Mouse (Mus musculus): ENCODE data around the gene Lrrc9. TPM values are rescaled to one million over a fixed set of nuclear protein-coding genes. Genes with fewer than 3 reads are reported as not detected.

Lrrc9 gene
- polyA plus RNA-seq, 1 experiment from 2014 or later = 4.8 TPM

DNA sequence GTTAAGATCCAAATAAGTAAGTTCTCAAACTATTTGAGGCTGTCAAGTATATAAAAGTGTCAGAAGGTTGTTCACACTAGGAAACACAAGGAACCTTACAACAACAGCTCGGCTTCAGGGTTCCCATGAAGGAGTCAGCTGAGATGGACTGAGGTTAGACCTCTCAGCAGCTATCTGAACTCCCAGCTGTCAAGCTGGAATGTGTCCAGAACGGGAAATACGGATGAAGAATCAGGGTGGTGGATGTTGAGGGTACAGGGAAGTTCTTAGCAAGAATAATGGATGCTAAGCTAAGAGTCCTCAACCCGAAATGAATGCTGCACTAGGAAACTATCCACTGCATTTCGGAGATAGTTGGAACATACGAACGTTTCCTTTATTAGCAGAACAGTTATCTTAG is 90.6 kb downstream of the Lrrc9 start:
- Histone ChIP-seq H3K4me3 (ENCODE audit: low read depth, low read length) (no peak overlapping the region), H3K27me3 (ENCODE audit: control insufficient read depth, insufficient read depth, low read depth, low read length) (no peaks in the 10 kb centered on the region), H3K9me3 (replicated peaks; ENCODE audit: control insufficient read depth, low read length, poor library complexity, severe bottlenecking) (no peaks in the 10 kb centered on the region), H3K27ac (ENCODE audit: low read length) (no peak overlapping the region), H3K4me1 (ENCODE audit: control insufficient read depth, insufficient read depth, low read length) (peaks cover 7% of the 10 kb centered on the region), H3K9ac (ENCODE audit: low read depth, low read length) (no peak overlapping the region), H3K4me2 (ENCODE audit: low read length) (no peak overlapping the region), H3K36me3 (ENCODE audit: control insufficient read depth, insufficient read depth, low read length) (no peaks in the 10 kb centered on the region)
- no peak for ATAC-seq
- 89% methylated on average over 7 of the region's 7 CpGs for WGBS

DNA sequence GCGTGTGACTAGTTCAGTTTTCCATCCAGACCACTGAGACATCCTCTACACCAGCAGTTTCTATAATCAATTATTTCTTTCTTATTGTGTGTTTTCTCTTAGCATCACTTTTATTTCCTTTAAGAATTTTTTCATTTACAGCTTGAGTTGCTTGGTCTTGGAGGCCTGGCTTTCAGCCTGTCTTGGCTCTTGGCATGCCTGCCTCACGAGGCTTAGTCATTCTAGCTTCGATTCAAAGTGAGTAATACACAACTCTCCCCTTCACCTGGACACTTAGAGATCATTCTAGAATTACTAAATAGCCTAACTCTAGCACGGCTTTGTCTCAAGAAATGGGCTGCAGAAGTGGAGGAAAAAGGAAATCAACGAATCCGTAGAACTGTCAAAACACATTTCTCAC is 92.3 kb downstream of the Lrrc9 start:
- no peak for ATAC-seq
- H3K36me3 ChIP-seq (ENCODE audit: control insufficient read depth, insufficient read depth, low read length) = no peaks in the 10 kb centered on the region
- H3K27ac ChIP-seq (ENCODE audit: low read length) = no peak overlapping the region
- H3K9me3 ChIP-seq (replicated peaks; ENCODE audit: control insufficient read depth, low read length, poor library complexity, severe bottlenecking) = no peaks in the 10 kb centered on the region
- no peaks in the 10 kb centered on the region for H3K27me3 ChIP-seq (ENCODE audit: control insufficient read depth, insufficient read depth, low read depth, low read length)
- no peak overlapping the region for H3K4me2 ChIP-seq (ENCODE audit: low read length)
- H3K4me3 ChIP-seq (ENCODE audit: low read depth, low read length) = no peak overlapping the region
- H3K4me1 ChIP-seq (ENCODE audit: control insufficient read depth, insufficient read depth, low read length) = peaks cover 13% of the 10 kb centered on the region
- WGBS = 87% methylated on average over 6 of the region's 6 CpGs
- no peak overlapping the region for H3K9ac ChIP-seq (ENCODE audit: low read depth, low read length)

DNA sequence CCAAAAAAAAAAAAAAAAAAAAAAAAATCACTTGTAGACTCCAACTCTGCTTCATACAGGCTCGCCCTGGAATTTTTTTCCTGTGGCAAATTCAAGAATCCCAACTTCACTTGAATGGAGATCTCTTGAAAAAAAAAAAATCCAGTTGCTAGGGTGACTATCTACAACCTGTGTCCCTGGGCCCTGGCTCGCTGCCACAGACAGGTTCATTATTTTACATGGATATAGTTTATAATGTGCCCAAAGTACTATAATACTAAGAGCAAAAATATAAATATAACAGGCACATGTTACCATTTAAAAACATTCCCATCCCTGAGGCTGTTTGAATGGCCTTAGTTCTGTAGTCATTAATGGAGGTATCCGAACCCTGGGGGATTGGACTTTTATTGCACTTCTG is 93.9 kb downstream of the Lrrc9 start:
- H3K4me3 ChIP-seq (ENCODE audit: low read depth, low read length) = peak overlapping the region; percentile 77
- WGBS = 45% methylated on average over 3 of the region's 3 CpGs
- no peaks in the 10 kb centered on the region for H3K36me3 ChIP-seq (ENCODE audit: control insufficient read depth, insufficient read depth, low read length)
- H3K27ac ChIP-seq (ENCODE audit: low read length) = peak overlapping the region; percentile 70
- peak; percentile 9; the same call in 1 of the 2 replicates for ATAC-seq
- H3K4me1 ChIP-seq (ENCODE audit: control insufficient read depth, insufficient read depth, low read length) = peaks cover 13% of the 10 kb centered on the region
- no peaks in the 10 kb centered on the region for H3K27me3 ChIP-seq (ENCODE audit: control insufficient read depth, insufficient read depth, low read depth, low read length)
- H3K4me2 ChIP-seq (ENCODE audit: low read length) = peak overlapping the region; percentile 65
- peak overlapping the region; percentile 83 for H3K9ac ChIP-seq (ENCODE audit: low read depth, low read length)
- H3K9me3 ChIP-seq (replicated peaks; ENCODE audit: control insufficient read depth, low read length, poor library complexity, severe bottlenecking) = no peaks in the 10 kb centered on the region

DNA sequence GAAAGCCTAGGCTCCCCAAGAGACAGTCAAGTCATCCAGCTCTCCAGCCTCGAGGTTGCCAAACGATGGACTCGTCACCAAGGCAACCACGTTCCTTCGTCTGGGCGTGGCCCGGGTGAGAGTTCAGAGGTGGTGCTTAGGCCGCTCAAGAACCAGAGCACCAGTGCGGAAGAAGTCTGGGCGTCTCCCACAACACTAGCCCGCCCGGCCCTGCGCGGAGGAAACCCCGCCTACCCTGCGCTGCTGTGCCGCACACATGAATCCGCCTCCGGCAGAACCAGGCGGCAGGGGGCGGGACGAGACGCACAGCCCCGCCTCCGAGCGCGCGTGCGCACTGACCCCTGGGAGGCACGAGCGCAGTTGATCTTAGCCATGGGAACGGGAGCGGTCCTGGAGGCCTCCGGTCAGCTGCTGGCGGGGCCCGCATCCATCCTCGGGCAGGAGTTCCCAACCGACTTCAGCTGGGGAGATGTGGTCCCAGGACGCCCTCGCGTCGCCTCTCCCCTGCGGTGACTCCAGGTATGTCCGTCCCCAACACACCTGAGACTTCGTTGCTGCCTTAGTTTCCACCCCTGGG is 94.4 kb downstream of the Lrrc9 start, which contains the start of gene Pcnx4:
Gene Pcnx4 (plus strand): TSS at position 363 of the 577 bp plus-strand sequence.
- Histone ChIP-seq H3K27me3 (ENCODE audit: control insufficient read depth, insufficient read depth, low read depth, low read length) (no peaks in the 10 kb centered on the region), H3K9me3 (replicated peaks; ENCODE audit: control insufficient read depth, low read length, poor library complexity, severe bottlenecking) (no peaks in the 10 kb centered on the region), H3K36me3 (ENCODE audit: control insufficient read depth, insufficient read depth, low read length) (no peaks in the 10 kb centered on the region), H3K27ac (ENCODE audit: low read length) (peak within 1 kb of the TSS; percentile 70), H3K4me1 (ENCODE audit: control insufficient read depth, insufficient read depth, low read length) (peaks cover 13% of the 10 kb centered on the region), H3K4me3 (ENCODE audit: low read depth, low read length) (peak within 1 kb of the TSS; percentile 77), H3K9ac (ENCODE audit: low read depth, low read length) (peak within 1 kb of the TSS; percentile 83), H3K4me2 (ENCODE audit: low read length) (peak within 1 kb of the TSS; percentile 65)
- peak; percentile 99 for ATAC-seq
- 0% methylated on average over 45 of the region's 45 CpGs for WGBS

DNA sequence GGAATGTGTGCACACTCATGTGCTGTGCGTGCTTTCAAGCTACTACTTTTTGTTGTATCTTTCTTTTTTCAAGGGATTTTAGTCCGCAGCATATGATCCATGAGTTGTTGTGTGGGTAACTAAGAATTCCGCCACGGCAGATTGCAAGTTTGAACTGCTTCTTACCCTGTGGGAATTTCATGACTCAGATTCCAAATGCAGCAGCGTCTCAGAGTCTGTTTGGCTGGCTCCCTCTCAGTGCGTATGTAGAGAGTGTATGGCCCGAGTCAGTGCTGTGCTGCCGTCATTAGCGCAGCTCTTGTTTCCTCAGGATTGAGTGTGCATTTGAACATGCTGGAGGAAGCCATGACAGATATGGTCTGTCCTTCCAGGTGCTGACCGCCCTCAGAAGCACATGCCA is 96.9 kb downstream of the Lrrc9 start:
- no peaks in the 10 kb centered on the region for H3K9me3 ChIP-seq (replicated peaks; ENCODE audit: control insufficient read depth, low read length, poor library complexity, severe bottlenecking)
- H3K27ac ChIP-seq (ENCODE audit: low read length) = no peak overlapping the region
- no peak for ATAC-seq
- H3K36me3 ChIP-seq (ENCODE audit: control insufficient read depth, insufficient read depth, low read length) = 0 out of 2 replicates have a peak, but pooled peaks cover 3% of the 10 kb centered on the region
- H3K4me1 ChIP-seq (ENCODE audit: control insufficient read depth, insufficient read depth, low read length) = peaks cover 13% of the 10 kb centered on the region
- H3K9ac ChIP-seq (ENCODE audit: low read depth, low read length) = no peak overlapping the region
- no peak overlapping the region for H3K4me3 ChIP-seq (ENCODE audit: low read depth, low read length)
- H3K4me2 ChIP-seq (ENCODE audit: low read length) = no peak overlapping the region
- WGBS = 91% methylated on average over 10 of the region's 10 CpGs
- no peaks in the 10 kb centered on the region for H3K27me3 ChIP-seq (ENCODE audit: control insufficient read depth, insufficient read depth, low read depth, low read length)

DNA sequence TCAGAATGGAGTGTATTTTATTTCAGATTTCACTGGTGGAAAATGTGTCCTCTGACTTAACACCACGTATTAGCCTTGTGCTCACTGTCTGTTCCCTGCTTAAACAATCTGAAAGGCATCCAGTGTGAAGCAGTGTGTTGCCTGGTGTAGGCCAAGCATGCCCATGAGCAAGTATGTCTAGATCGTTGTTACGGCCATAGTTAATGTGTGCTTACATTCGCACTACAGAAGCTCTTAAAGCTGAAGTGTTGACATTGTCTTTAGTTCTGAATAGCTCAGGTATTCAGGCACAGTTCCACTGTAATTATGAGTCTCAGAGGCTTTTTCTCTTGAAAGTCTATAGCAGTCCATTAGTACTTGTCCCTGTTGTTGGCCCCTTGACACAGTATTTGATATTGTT is 112.7 kb downstream of the Lrrc9 start:
- Histone ChIP-seq H3K4me1 (ENCODE audit: control insufficient read depth, insufficient read depth, low read length) (no peaks in the 10 kb centered on the region), H3K4me2 (ENCODE audit: low read length) (no peak overlapping the region), H3K36me3 (ENCODE audit: control insufficient read depth, insufficient read depth, low read length) (no peaks in the 10 kb centered on the region), H3K27ac (ENCODE audit: low read length) (no peak overlapping the region), H3K27me3 (ENCODE audit: control insufficient read depth, insufficient read depth, low read depth, low read length) (no peaks in the 10 kb centered on the region), H3K4me3 (ENCODE audit: low read depth, low read length) (no peak overlapping the region), H3K9ac (ENCODE audit: low read depth, low read length) (no peak overlapping the region), H3K9me3 (replicated peaks; ENCODE audit: control insufficient read depth, low read length, poor library complexity, severe bottlenecking) (no peaks in the 10 kb centered on the region)
- no peak for ATAC-seq
- WGBS = 68% methylated on average over 4 of the region's 4 CpGs

DNA sequence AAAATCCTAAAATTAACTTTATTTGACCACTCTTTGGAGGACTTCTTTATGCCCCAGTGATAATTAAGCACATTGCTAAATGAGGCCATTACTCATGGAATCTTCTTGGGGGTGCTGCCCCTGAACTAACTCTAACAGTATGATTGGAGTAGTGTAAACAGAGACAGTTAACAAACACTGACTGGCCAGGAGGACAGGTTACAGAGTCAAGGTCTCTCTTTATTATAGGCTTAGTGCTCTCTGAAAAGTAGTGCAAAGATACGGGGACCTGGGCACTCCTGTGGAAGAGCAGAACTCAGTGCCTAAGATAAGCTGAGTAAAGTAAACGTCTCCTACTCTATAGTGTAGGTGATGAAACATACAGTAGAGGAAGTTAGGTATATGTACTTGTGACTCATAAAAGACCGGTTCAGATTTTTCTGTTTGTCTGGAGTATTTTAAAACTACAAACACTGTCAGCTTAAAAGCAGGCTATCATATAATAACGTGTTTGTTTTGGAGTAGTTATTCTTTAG is 122.7 kb downstream of the Lrrc9 start:
- no peaks in the 10 kb centered on the region for H3K4me1 ChIP-seq (ENCODE audit: control insufficient read depth, insufficient read depth, low read length)
- no peaks in the 10 kb centered on the region for H3K27me3 ChIP-seq (ENCODE audit: control insufficient read depth, insufficient read depth, low read depth, low read length)
- H3K4me3 ChIP-seq (ENCODE audit: low read depth, low read length) = no peak overlapping the region
- H3K9ac ChIP-seq (ENCODE audit: low read depth, low read length) = no peak overlapping the region
- H3K36me3 ChIP-seq (ENCODE audit: control insufficient read depth, insufficient read depth, low read length) = no peaks in the 10 kb centered on the region
- no peak overlapping the region for H3K4me2 ChIP-seq (ENCODE audit: low read length)
- no peak for ATAC-seq
- no peak overlapping the region for H3K27ac ChIP-seq (ENCODE audit: low read length)
- H3K9me3 ChIP-seq (replicated peaks; ENCODE audit: control insufficient read depth, low read length, poor library complexity, severe bottlenecking) = no peaks in the 10 kb centered on the region
- WGBS = 93% methylated on average over 4 of the region's 4 CpGs

Small RNAs within 50 kb of the gene (microRNA-seq; reads per million reads assigned to microRNA genes)
- not detected for gene Gm44392

Other genes starting within 250 kb of the Lrrc9 start
- gene Rtn1, start 32.8 kb upstream of the Lrrc9 start, polyA plus RNA-seq (2015; fragmentation: Nextera tagmentation; extraction: Ambion mirVana) = 3,227 and 3,475 TPM in 2 replicates
- 27.4 and 28.6 TPM in 2 replicates for gene Pcnx4, start 94.5 kb downstream of the Lrrc9 start, polyA plus RNA-seq (2015; fragmentation: Nextera tagmentation; extraction: Ambion mirVana)
- gene Gm4756, start 207.8 kb downstream of the Lrrc9 start, polyA plus RNA-seq (2015; fragmentation: Nextera tagmentation; extraction: Ambion mirVana) = not detected in 2 replicates
- 12.3 and 16.6 TPM in 2 replicates for gene Dhrs7, start 223.0 kb downstream of the Lrrc9 start, polyA plus RNA-seq (2015; fragmentation: Nextera tagmentation; extraction: Ambion mirVana)

Measured in midbrain, embryonic 16.5 days (tissue).